Mouse (Mus musculus) adrenal gland, adult (tissue): ENCODE results near the gene Hist1h4h.

ENCODE experiments used
- DNase-seq, 2 experiments: peaks; one replicate each; pipeline ENCODE4 v3.0.0; 2022 to 2023; ENCODE audit warnings: low spot score in 1 of 2; ENCODE audit not compliant: inconsistent age in 2 of 2

Gene Hist1h4h

DNA sequence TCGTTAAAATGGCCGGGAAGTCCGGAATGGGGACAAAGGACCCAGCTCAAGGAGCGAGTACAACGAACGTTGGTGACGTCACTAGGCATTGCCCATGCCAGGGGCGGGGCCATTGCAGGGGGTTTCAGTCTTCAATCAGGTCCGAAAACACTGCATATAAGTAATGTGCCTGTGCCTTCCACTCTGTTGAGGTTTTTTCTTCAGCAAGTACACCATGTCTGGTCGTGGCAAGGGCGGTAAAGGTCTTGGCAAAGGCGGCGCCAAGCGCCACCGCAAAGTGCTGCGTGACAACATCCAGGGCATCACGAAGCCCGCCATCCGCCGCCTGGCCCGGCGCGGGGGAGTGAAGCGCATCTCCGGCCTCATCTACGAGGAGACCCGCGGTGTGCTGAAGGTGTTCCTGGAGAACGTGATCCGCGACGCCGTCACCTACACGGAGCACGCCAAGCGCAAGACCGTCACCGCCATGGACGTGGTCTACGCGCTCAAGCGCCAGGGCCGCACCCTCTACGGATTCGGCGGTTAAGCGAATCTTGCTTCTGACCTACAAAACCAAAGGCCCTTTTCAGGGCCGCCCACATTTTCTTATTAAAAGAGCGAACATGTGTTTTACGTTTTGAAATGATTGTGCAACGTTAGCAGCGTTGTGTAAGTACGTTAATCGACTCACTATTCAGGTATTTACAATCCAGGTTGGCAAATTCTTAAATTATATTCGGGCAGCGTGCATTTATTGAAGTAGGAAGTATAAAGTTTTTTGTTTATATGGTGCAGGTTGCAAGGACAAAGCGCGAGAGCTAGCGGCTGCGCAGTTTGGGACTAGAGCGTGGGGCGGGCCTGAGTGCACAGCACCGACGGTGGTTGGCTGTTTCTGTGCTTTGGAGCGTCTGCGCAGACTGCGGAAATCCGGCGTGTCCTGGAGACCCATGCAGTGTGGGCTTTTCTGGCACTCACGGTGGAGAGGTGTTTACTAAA, at the start of gene Hist1h4h:
Gene Hist1h4h (plus strand): TSS at position 150 of the 975 bp plus-strand sequence.
- DNase-seq, result peak; percentile 97 to 100

- DNase-seq, result no peak
Observed at GRCm38 (mm10) chr13:23483153-23483552, 47.7 kb upstream of the Hist1h4h start.

- no peak for DNase-seq
Observed at GRCm38 (mm10) chr13:23485271-23485670, 45.6 kb upstream of the Hist1h4h start.

GRCm38 (mm10) chr13:23488400-23489322, 42.2 kb upstream of the Hist1h4h start, which contains the start of gene Btn2a2:
Btn2a2 (minus strand) TSS chr13:23488857.
- DNase-seq, result peak; percentile 59 to 85

DNA sequence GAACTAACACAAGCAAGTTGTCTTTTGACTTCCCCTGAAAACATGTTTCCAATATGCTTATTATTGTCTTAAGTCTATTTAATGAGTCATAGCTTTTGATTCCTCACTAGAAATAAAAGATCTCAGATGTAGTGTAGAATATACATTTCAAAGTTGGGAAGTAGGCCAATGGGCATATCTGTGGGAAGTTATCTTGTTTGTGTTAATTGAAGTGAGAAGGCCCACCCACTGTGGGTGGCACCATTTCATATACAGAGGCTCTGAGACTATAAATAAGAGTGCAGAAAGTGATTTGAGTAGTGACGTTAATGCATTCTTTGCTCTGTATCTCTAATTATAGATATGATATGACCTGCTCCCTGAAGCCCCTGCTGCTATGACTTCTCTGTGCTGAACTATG, 40.0 kb upstream of the Hist1h4h start:
- no peak for DNase-seq

DNA sequence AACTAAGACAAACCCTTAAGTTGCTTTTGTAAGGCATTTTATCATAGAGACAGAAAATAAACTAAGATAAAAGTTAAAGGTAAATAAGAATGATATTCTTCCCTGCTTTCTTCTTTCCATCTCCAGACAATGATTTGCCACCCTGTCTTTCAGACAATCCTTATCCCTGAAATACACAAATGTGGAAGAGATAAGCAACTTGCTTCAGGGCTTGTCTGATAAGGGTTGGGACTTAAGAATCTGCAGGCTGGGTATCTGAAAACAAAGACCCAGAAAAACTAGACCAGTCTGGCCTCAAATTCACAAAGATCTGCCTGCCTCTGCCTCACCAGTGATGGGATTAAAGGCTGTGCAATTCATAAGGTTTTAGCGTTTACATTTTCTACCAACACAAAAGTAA, 39.6 kb upstream of the Hist1h4h start:
- no peak for DNase-seq

GRCm38 (mm10) chr13:23491990-23492389, 38.9 kb upstream of the Hist1h4h start:
- DNase-seq, result peak; percentile 13 to 65

- DNase-seq, result no peak
Observed at GRCm38 (mm10) chr13:23495526-23495925, 35.3 kb upstream of the Hist1h4h start.

DNA sequence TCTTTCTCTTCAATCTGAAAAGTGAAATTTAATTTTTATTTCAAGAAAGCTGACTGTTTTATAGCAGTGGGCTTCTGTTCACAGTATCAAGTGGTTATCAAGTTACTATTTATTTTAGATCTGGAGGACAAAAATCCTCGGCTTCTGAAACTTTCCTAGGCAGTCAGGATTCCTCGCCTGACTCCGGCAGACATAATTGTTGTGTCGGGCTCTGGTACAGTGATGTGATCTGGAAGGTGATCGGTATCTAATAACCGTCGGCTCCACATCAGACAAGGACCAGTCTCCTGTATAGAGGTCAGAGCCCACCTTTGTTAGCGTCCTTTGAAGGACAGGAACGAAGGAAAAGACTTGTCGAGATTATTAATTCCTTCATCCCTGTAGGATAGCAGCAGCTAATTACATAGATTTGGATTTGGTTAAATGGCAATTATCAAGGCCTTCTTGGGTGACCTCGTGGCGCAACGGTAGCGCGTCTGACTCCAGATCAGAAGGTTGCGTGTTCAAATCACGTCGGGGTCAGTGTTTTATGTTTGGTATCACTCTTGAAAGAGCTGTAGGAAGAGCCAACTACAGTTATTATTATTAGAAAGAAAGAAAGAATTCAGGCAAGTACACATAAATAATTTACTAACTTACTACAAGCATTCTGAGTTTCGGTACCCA, 33.1 kb upstream of the Hist1h4h start:
- peak in 1 of 2 experiments; percentile 77 for DNase-seq

DNA sequence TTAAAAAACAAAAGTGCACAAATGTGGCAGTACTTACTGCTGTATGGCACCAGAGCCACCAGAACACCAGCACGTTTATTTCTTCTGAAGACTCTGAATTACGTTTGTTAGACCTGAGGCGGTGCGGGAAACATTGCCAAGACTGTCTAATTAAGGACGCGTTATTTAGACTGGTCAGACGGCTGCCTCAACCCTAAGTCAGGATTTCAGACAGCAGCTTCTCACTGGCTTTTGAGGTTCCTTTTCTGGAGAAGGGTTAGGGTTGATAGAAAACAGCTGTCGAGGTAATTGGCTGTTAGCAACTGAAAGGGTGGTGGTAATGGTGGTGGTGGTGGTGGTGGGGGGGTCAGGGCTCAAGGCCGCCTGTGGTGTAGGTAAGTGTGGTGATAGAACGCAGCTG, 32.2 kb upstream of the Hist1h4h start:
- DNase-seq, result no peak

- no peak for DNase-seq
Observed at GRCm38 (mm10) chr13:23499943-23500342, 30.9 kb upstream of the Hist1h4h start.

GRCm38 (mm10) chr13:23500424-23501200, 30.2 kb upstream of the Hist1h4h start:
- DNase-seq, result peak; percentile 40 to 89

GRCm38 (mm10) chr13:23501511-23501910, 29.3 kb upstream of the Hist1h4h start:
- DNase-seq, result no peak

DNA sequence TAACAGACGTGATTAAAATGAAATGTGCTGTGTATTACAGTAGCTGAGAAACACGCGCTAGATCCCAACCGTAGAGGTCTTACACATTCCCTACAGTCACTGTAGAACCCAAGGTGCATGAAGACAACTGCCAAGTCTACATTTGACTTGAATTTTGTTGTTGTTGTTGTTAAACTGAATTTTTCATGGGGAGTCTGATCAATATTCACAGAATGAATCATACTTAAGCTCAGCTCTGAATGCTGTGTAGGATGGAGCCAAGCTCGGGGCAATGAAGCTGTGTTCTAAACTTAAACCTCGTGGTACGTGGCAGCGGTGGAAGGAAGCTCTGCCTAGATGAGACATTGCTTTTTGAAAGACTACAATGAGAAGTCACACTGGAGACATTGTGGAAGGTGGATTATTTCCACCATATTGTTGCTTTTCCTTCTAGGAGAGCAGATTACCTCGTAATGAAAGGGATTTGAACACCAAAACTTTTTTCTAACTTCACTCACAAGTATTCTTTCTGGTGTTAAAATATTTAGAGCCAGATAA, 28.8 kb upstream of the Hist1h4h start:
- no peak for DNase-seq

GRCm38 (mm10) chr13:23502916-23503315, 27.9 kb upstream of the Hist1h4h start:
- DNase-seq, result no peak

DNA sequence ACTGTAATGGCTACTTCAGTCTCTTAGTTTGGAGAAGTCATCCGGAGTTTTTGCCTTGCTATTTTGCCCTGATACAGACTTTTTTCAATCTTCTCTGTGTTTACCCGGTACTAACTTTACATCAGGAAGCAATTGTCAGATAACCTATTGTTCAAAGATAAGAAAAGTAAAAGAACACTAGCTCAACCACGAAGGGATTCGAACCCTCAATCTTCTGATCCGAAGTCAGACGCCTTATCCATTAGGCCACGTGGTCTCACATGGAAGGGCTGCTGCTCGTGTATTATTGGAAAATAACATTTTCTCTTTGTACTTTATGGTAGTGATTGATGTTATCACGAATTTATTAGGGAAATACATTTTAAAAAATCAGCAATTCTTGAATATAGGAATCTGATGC, 27.1 kb upstream of the Hist1h4h start:
- peak in 1 of 2 experiments; percentile 91 for DNase-seq

DNA sequence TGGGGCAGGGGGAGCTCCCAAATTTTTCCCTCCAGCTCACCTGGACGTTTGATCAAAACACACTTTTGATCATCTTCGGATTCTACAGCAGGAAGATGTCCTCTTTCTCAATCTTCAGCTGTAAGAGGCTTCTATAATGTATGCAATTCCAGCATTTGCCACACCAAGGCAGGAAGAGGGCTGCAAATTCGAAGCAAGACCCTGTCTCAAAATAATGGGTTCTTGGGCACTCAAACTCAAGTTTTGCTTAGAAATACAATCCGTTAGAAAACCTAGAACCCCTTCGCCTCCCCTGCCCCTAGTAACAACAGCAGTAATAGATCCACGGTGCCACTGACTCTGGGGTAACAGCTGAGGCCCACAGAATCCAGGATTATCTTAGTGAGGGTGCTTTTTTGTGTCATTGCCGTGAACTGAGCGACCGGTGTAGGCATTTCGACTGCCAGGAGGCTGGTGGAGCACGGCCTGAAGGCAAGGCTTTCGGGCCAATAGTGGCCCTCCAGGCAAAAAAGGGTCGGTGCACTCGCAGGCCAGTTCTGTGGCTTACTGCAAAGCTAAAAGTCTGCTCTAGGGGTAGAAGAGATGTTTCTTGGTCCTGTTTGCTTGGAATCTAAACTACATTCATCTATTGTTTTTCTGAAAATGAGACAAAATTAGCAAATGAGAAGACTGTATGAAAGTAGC, 25.0 kb upstream of the Hist1h4h start:
- peak in 1 of 2 experiments; percentile 54 for DNase-seq

DNA sequence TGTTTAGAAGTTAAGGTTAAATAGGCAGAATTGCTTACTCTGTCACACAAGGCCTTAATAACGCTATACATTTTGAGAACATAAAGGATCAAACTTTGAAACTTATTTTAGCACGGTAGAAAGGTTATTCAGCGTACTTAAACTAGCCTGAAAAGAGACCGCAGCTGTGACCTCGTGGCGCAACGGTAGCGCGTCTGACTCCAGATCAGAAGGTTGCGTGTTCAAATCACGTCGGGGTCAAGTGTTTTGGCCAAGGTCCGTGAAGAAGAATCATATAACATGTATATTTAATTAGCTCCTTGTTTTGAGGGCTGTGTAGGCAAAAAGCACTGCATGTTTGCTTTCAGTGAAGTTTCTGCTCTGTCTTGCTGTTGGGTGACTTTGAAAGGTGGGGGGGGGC, 24.5 kb upstream of the Hist1h4h start:
- peak; percentile 39 to 89 for DNase-seq

GRCm38 (mm10) chr13:23506819-23507515, 23.9 kb upstream of the Hist1h4h start:
- DNase-seq, result no peak
